Mouse (Mus musculus) gastrocnemius, adult 18-20 months (tissue): ENCODE data around the gene Cxcr4. TPM values are rescaled to one million over a fixed set of nuclear protein-coding genes. Genes with fewer than 3 reads are reported as not detected.
"Not testable (repeated sequence)": the region's sequence is repeated elsewhere in the genome, so short reads cannot be mapped to it uniquely, and the experiment has no call there.

ENCODE experiments used
- DNase-seq: peaks from one replicate; pipeline ENCODE4 v3.0.0; 2021; ENCODE audit warnings: low spot score
- total RNA-seq, 2 experiments: library from RNA; stranded (reverse); gene quantifications; 2 replicates each; pipeline ENCODE4 v1.2.3; 2021

Gene Cxcr4
- total RNA-seq, 2 experiments from 2014 or later: 2.4 to 2.8 TPM

DNA sequence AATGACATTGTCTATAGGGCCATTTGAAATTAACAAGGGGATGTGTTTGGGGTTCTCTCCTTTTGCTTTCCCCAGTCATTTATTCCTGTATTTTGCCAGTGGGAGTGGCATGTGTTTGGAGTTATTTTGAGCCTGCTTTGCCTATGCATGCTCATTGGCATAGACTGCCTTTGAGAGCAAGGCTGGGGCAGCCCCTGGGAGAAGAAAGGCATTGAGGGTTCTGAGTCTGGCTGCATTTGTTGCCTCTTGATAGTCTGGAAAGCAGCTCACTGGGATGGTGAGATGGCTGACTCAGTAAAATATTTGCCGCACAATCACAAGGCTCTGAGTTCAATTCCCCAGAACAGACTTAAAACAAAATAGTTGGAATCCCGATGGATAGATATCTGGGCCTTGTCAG, 8.5 kb upstream of the Cxcr4 start:
- no peak for DNase-seq

DNA sequence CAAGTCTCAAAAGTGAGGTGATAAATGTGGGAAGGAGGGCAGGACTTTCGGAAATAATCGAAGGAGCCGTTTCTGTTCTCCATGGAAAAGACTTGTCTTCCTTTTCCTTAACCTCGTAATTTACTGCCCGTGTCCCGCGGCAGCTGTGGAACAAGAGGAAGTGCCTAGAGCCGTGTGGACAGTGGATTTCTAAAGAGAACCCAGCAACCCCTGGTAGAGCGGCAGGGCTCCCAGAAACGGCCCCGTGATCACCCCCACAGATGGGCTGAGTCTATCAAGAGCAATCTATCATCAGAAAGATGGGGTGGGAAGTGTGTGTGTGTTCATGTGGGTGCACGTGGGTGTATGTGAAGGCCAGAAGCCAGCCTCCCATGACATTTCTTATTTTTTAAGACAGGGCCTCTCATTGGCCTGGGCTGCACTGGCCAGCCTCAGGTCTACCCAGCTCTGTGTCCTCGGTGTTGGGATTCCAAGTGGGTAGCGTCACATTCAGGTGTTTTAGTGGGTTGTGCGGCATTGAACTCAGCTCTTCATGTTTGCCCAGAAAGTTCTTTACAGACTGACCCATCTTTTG, 5.2 kb upstream of the Cxcr4 start:
- no peak for DNase-seq

DNA sequence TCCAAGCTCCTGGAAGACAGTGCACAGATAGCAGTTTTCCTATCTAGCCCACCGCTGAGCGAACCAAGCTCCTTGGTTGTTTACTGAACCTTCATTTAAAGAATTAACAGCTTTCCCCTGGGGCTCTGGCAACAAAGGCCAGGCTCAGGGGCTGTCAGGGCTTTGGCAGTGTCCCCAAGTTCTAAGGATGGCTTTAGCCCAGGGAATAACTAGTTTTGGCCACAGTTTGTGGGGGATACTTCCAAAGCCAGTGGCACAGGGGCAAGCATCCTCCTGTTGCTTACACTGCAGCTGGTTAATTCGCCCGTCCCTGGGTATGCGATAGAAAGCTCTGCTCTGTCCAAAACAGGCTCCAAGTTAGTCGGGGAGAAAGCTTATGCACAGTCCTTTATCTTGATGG, 3.4 kb upstream of the Cxcr4 start:
- DNase-seq: no peak

DNA sequence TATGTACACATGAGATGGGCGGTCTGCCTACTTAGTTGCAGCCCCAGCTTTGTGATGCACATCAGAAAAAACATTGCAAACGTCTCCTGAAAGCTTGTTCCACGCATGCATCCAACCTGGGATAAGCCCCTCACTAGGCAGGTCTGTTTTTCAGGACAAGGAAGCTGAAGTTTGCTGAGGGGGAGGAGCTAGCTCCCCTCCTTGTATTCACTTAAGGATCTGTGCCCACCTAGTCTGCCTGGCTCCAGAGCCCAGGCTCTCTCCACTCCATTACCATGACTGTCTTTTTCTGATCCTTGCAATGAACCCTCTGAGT, 3.0 kb upstream of the Cxcr4 start:
- DNase-seq: no peak

DNA sequence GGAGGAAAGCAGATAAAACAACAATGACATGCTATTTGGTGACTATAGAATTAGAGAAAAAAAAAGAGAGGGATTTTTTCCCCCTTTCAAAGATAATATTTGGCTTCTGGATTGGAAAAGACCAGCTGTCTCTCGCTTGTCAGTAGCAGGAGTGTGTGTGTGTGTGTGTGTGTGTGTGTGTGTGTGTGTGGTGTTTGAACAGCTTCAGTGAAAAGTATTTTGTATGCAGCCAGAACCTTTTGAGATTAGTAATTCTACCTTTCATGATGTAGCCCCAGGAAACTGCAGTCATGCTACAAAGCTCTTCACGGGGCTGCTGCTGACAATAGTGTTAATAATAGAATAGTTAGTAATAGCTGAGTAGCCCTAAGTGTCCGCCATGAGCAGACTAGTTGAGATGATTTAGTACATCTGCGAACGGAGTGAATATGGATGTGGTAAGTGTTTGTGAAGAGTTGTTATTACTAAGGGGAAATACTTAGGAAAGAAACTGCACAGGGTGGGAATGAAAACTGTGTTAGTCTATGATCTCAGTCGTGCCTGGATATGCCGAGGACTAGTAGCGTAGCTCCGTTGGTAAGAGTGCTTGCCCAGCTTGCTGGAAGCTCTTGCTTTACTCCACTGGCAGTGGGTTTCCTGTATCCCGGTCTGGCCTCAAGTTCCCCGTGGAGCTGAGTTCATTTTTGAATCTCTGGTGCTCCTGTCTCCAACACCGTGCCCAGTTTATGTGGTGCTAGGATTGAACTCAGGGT, 2.4 kb upstream of the Cxcr4 start:
- no peak for DNase-seq

DNA sequence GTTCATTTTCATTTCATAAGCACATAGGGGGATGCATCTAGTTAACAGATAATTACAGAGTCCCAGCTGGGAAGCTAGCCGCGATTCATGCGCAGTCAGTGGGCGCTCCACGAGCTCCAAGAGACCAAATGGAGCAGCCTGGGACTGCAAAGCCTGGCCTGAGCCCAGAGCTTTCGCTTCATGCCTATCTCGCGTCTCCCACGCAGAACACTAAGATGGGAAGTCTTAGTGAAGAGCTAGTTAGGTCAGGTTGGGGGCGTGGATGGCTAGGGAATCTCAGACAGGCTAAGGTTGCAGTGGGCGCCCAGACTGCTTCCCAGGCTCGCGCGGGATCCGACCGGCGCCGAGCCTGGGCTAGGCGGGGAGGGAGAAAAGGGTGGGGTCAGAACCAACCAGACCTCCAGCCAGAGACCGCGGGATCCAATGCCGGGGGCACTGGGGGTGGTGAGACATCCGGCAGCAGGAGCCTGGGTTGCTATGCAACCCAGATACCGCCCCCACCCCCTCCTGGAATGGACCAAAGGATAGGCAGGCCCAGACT, 938 bp upstream of the Cxcr4 start:
- DNase-seq: peak; percentile 5

DNA sequence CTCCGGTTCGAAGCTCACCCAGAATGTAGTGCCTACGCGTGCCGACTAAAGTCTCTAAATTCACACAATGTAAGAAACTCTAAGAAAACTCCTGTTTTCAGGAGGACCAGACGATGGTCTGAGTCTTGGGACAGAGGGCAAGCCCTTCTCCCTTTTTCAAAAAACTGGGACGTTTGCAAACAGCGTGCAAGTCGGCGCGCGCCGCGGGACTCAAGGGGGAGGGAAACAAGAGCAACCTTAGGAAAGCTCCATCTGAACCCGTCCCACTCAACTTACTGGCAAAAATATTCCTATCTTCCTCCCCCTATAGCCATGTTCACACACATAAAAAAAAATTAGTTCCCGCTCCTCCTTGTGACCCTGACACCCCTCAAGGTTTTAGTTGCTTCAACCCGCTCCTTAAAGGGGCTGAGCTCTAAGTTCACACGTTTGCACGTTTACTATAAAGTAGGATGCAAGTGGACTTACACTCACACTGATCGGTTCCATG, 327 bp downstream of the Cxcr4 start:
- DNase-seq: peak; percentile 2

DNA sequence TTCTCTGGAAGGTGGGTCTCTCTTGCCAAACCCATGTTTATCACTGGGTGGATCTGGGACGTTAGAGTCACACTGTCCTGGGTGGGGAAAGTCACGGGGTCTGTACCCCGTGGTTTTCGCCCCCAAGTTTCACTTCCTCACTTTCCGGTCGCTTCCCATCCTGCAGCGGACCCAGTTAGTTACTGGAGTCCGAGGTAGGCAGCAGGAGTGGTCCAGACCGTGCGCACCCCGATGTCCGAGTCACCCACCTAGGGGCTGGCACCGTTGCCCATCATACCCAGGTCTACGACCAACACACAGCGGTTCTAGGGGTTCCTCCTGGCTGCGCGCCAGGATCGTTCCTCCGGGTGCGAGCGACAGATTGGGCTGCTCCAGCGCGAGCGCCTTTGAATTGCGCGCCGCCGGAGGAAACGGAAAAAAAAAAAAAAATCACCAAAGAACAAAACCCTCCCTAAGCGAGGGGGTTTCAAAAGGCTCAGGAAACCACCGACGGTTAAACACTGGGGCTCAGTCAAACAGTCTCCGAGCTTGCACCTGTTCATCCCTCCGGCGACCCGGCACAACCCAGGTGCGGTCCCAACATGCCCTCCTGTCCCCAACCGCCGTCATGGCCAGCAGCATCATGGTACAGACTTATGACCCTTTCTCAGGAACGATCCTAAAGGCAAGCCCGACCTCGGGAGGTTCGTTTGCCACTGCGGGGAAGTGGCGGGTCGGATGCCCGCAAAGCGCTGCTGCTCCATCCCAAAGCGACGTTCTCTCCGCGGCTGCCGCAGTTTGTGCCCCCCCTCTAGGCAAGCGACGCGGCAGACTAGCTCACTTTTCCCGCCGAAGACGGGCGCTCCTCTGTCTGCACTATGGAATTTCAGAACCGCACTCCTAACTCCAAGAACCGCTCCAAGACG, 1.0 kb downstream of the Cxcr4 start:
- peak; percentile 24 for DNase-seq

DNA sequence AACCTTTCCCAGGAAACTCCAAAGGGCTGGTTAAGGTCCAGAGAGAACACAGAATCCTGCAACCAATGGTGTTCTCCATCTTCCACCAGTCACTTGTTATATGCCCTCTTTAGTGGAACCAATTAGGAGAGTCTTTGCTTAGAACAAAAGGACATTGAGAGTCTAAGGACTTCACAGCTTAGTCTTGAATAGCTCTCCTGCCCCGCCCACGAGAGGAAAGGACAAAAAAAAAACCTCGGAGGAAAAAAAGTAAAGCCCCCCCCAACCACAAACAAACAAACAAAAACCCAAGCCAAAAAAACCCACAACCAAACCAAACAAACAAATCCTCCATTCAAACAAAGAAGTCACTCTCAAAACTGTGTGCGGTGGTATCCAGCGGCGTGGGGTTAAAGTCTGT, 2.1 kb downstream of the Cxcr4 start:
- DNase-seq: no peak

DNA sequence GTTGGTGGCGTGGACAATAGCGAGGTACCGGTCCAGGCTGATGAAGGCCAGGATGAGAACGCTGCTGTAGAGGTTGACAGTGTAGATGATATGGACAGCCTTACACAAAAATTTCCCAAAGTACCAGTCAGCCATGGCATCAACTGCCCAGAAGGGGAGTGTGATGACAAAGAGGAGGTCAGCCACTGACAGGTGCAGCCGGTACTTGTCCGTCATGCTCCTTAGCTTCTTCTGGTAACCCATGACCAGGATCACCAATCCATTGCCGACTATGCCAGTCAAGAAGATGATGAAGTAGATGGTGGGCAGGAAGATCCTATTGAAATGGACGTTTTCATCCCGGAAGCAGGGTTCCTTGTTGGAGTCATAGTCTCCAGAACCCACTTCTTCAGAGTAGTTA, 2.6 kb downstream of the Cxcr4 start:
- no peak for DNase-seq

DNA sequence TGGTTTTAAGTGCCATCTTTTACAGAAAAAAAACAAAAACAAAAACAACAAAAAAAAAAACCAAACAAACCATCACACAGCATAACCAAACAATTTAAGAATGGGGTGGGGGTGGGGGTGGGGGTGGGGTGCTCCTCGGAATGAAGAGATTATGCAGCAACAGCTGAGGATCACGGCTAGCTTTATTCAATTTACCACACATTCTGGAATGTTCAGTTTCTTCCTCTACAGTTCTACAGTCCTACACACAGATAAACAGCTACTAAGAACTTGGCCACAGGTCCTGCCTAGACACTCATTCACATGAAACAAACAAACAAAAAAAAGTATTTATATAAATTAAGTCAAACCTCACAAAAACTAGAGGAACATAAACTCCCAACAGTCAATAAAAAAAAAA, 3.8 kb downstream of the Cxcr4 start:
- no peak for DNase-seq

DNA sequence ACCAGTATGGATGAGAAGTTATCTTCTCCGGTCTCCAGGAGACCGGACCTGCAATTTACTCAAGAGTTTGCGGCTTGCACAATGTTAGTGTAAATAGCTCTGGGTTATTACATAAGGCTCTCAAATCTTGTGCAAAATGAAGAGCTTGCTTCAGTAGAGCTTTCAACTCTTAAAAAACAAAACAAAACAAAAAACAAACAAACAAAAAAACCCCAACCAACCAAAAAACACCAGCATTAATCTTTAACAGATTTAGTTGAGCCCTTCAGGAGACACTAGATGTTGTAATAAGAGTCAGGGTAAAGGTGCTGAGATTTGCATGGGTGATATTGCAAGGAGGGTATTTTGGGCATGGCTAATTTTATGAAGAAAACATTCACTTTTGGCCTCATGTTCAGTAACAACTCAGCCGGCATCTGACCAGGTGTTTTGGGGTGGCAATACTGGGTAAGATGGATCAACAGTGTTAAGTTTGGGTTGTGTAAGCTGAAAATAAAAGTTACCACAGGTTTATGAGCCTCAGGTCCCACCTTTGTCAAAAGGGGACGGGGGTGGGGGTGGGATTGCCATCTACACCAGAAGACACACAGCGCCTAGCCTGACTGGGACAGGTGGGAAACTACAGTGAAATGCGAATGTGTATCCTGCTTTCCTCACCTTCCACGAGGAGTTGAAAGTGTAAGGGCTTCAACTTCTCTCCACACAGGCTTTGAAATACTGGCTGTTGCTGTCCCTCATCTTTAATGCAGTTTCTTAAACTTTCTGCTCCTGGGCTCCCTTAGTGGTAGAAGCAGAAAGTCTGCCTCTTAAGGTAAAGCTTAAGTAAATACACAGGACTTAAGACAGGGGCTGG, 4.9 kb downstream of the Cxcr4 start:
- DNase-seq: no peak

DNA sequence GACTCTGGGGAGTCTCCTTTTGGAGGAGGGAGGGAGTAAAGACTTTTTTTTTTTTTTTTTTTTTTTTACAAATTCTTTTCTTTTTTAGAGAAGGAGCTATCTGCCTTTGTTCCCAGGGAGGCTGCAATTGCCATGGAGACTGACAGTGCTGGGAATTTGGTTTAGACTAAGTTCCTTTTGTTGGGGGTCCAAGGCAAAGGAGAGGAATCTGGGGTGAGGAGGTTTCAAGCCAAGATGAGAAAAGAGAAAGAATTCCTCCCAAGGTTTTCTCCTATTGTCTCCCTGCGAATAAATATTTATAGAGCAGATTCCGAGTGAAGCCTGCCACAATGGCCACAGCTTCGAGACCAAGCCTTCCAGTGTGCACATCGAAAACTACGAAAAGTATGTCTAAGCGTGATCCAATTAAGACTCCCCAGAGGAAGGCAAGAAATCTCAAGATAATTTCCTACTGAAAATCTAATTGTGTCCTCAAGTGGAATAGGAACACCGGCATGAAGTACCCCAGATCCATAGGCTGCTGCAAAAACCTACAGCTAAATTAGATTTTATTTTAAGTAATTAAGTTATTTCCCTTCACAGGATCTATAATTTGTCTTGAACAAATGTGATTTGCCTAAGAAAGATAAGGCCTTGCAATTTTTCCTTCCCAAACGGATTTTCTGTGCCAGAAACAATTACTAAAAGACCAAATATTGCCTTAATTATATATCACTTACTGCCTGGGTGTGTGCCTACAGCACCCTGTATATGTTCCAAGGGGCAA, 5.7 kb downstream of the Cxcr4 start:
- DNase-seq: no peak

DNA sequence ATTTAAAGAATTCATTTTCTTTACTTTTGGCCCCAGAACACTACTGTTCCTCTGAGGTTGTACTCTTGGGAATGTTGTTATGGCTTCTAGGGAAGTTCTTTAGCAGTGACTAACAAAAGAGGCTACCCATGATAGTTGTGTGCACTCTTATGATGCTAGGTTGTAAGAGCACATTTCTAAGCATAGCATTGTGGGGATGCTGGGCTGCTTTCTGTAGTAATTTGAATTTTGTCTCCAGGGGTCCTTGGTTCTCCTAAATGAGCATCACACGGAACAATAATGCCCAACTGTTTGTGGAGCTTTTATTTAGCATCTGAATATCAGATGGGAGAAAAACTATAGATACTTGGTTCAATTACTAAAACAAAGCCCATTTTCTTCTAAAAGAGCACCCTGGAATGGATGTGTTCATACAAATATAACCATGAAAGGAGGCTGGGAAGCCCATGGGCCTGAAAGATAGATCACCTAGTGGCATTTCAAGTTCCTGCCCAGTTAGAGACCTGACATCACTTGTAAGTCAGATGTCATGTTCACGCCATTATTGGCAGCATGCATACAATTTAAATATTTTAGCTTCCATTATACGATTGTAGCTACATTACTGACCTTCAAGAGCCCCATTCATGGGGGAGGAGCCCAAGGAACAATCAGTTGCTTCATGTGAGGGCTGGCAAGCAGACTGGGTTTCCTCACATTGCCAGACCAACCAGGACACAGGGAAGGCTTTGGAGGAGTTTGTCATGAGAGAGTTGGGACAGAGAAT, 6.5 kb downstream of the Cxcr4 start:
- no peak for DNase-seq

DNA sequence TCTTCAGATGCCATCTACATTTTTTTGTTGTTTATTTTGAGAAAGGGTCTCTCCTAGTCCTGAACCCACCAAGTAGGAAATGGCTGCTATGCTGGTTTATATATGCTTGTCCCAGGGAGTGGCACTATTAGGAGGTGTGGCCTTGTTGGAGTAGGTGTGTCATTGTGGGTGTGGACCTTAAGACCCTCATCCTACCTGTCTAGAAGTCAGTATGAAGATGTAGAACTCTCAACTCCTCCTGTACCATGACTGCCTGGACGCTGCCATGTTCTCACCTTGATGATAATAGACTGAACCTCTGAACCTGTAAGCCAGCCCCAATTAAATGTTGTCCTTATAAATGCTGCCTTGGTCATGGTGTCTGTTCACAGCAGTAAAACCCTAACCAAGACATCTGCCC, 7.4 kb downstream of the Cxcr4 start:
- DNase-seq: not testable (repeated sequence)

DNA sequence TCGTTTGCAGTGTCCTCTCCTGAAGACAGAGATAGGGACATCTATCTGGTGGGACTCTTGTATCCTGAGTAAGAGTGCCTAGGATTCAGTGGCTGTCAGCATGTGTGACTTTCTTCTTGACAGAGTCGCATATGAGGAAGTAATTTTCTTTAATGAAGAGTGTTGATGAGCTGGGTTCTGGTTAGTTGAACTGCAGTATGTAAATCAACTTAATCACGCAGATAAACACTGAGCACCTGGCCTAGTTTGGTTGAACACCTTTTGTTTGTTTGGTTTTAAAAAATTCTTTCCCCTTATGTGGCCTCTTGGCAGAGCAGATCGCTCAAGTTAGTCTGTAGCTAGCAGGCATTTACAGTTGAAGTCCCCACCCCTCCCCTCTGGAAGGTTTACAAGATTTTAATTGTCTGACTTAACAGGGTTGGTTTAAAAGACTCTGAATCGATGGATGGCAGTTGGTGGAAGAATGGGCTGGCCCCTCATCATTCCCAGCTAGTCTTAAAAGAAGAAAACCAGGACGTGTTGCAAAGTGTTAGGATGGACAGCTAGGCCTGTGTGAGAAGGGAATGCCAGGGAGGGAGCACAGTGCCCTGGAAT, 8.7 kb downstream of the Cxcr4 start:
- DNase-seq: no peak

DNA sequence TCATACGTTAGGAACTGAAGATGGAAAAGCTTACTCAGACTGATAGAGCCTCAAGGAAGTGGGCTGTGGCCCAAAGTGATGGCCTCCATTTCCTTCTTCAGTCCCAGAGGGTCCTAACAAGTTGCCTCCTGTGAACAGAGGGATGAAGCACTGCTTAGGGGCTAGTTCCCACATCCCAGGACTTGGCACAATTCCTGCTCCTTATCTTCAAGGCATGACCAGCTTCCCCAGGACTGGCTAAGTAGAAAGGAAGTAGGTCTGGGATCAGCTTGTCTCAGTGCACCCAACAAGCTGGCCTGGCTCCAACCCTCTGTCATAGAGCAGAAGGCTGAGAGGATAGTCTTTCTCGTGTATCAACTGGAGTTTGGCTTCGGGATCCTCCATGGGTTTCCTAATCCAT, 11.8 kb downstream of the Cxcr4 start:
- no peak for DNase-seq

DNA sequence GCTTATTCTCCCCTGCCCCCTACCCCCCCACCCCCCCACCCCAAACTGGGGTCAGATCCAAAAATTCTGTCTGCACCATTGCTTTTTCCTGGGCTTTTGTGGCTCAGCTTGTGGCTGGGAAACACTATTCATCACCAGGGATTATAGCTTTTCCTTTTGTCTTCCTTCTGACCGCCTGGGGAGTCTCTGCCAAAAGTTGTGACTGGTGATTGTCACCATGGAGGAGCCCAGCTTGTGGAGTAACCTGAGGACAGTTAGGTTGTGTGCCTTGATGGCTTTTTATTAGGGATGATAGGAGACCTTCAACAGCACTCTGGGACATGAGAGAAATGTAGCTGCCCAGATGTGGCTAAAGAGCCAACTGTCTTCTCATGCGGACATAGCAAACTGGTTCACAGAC, 13.6 kb downstream of the Cxcr4 start:
- DNase-seq: no peak

DNA sequence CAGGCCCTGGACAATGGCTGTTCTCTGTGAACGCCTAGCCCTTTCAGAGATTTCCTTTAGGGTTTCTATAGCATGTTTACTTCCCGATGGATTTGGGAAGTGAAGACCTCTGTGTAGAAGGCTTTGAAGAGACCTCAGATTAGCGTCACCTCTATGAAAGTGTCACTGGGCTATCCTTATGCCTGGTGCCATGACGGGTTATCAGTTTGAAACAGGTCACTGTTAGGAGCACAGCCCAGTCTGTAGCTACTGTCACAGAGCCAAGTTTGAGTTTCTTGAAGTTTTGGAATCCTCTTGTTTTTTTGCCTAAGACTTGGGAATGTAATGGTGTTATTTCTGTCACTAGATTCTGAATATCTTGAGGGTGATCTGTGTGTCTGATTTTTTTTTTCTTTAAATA, 17.0 kb downstream of the Cxcr4 start:
- no peak for DNase-seq
